Mouse (Mus musculus): ENCODE measurements around the gene Dcbld1. TPM values are rescaled to one million over a fixed set of nuclear protein-coding genes. Genes with fewer than 3 reads are reported as not detected.
A peak's percentile ranks its signal among the peaks of the same experiment; 100 is the strongest.

The Dcbld1 gene
- polyA plus RNA-seq, 1 experiment from 2014 or later = 32.5 TPM

- Histone ChIP-seq H3K4me2 (replicated peaks; ENCODE audit: low read depth, low read length) (peak overlapping the region; percentile 68), H3K4me1 (ENCODE audit: insufficient read depth, low read length) (peaks cover 21% of the 10 kb centered on the region), H3K9me3 (ENCODE audit: low read length) (no peaks in the 10 kb centered on the region), H3K27me3 (ENCODE audit: insufficient read depth, low read length) (no peaks in the 10 kb centered on the region), H3K27ac (ENCODE audit: low read length) (peak overlapping the region; percentile 88), H3K4me3 (ENCODE audit: low read length) (peak overlapping the region; percentile 81), H3K36me3 (ENCODE audit: insufficient read depth, low read length) (no peaks in the 10 kb centered on the region), H3K9ac (replicated peaks; ENCODE audit: low read length) (peak overlapping the region; percentile 46; the same call in 1 of the 2 replicates)
- ATAC-seq (ENCODE audit: low FRiP score, low TSS enrichment) = peak; percentile 52
- 6% methylated on average over 21 of the region's 21 CpGs for WGBS
Measured at GRCm38 (mm10) chr10:52232196-52233176, 933 bp upstream of the Dcbld1 start.

- peaks cover 21% of the 10 kb centered on the region for H3K4me1 ChIP-seq (ENCODE audit: insufficient read depth, low read length)
- H3K27me3 ChIP-seq (ENCODE audit: insufficient read depth, low read length) = no peaks in the 10 kb centered on the region
- peak overlapping the region; percentile 68 for H3K4me2 ChIP-seq (replicated peaks; ENCODE audit: low read depth, low read length)
- WGBS = under 1% methylated on average over 38 of the region's 40 CpGs
- peak overlapping the region; percentile 88 for H3K27ac ChIP-seq (ENCODE audit: low read length)
- peak overlapping the region; percentile 81 for H3K4me3 ChIP-seq (ENCODE audit: low read length)
- peak; percentile 65 for ATAC-seq (ENCODE audit: low FRiP score, low TSS enrichment)
- H3K9me3 ChIP-seq (ENCODE audit: low read length) = no peaks in the 10 kb centered on the region
- peak overlapping the region; percentile 87 for H3K9ac ChIP-seq (replicated peaks; ENCODE audit: low read length)
- H3K36me3 ChIP-seq (ENCODE audit: insufficient read depth, low read length) = no peaks in the 10 kb centered on the region
Measured at GRCm38 (mm10) chr10:52233969-52234653, 692 bp downstream of the Dcbld1 start.

- peaks cover 21% of the 10 kb centered on the region for H3K4me1 ChIP-seq (ENCODE audit: insufficient read depth, low read length)
- ATAC-seq (ENCODE audit: low FRiP score, low TSS enrichment) = no peak
- no peak overlapping the region for H3K27ac ChIP-seq (ENCODE audit: low read length)
- H3K4me3 ChIP-seq (ENCODE audit: low read length) = peak overlapping the region; percentile 81
- peak overlapping the region; percentile 68 for H3K4me2 ChIP-seq (replicated peaks; ENCODE audit: low read depth, low read length)
- H3K36me3 ChIP-seq (ENCODE audit: insufficient read depth, low read length) = no peaks in the 10 kb centered on the region
- H3K27me3 ChIP-seq (ENCODE audit: insufficient read depth, low read length) = no peaks in the 10 kb centered on the region
- no peaks in the 10 kb centered on the region for H3K9me3 ChIP-seq (ENCODE audit: low read length)
- 18% methylated on average over 7 of the region's 7 CpGs for WGBS
- H3K9ac ChIP-seq (replicated peaks; ENCODE audit: low read length) = peak overlapping the region; percentile 87
Measured at GRCm38 (mm10) chr10:52234654-52234981, 1.2 kb downstream of the Dcbld1 start.

GRCm38 (mm10) chr10:52235461-52235860 lies 2.0 kb downstream of the Dcbld1 start:
- ATAC-seq (ENCODE audit: low FRiP score, low TSS enrichment) = no peak
- no peaks in the 10 kb centered on the region for H3K36me3 ChIP-seq (ENCODE audit: insufficient read depth, low read length)
- H3K9me3 ChIP-seq (ENCODE audit: low read length) = no peaks in the 10 kb centered on the region
- H3K27ac ChIP-seq (ENCODE audit: low read length) = no peak overlapping the region
- no peak overlapping the region for H3K9ac ChIP-seq (replicated peaks; ENCODE audit: low read length)
- H3K4me2 ChIP-seq (replicated peaks; ENCODE audit: low read depth, low read length) = peak overlapping the region; percentile 68
- H3K27me3 ChIP-seq (ENCODE audit: insufficient read depth, low read length) = no peaks in the 10 kb centered on the region
- 82% methylated on average over 5 of the region's 5 CpGs for WGBS
- H3K4me1 ChIP-seq (ENCODE audit: insufficient read depth, low read length) = peaks cover 21% of the 10 kb centered on the region
- H3K4me3 ChIP-seq (ENCODE audit: low read length) = peak overlapping the region; percentile 81

GRCm38 (mm10) chr10:52242015-52242414 lies 8.6 kb downstream of the Dcbld1 start:
- H3K27me3 ChIP-seq (ENCODE audit: insufficient read depth, low read length) = no peaks in the 10 kb centered on the region
- H3K27ac ChIP-seq (ENCODE audit: low read length) = no peak overlapping the region
- no peak overlapping the region for H3K4me2 ChIP-seq (replicated peaks; ENCODE audit: low read depth, low read length)
- no peaks in the 10 kb centered on the region for H3K9me3 ChIP-seq (ENCODE audit: low read length)
- no peaks in the 10 kb centered on the region for H3K36me3 ChIP-seq (ENCODE audit: insufficient read depth, low read length)
- 87% methylated on average over 5 of the region's 5 CpGs for WGBS
- no peak overlapping the region for H3K9ac ChIP-seq (replicated peaks; ENCODE audit: low read length)
- no peak overlapping the region for H3K4me3 ChIP-seq (ENCODE audit: low read length)
- H3K4me1 ChIP-seq (ENCODE audit: insufficient read depth, low read length) = peaks cover 11% of the 10 kb centered on the region
- no peak for ATAC-seq (ENCODE audit: low FRiP score, low TSS enrichment)

GRCm38 (mm10) chr10:52242680-52243323 lies 9.4 kb downstream of the Dcbld1 start:
- ATAC-seq (ENCODE audit: low FRiP score, low TSS enrichment) = peak; percentile 67; the same call in 1 of the 2 replicates
- Histone ChIP-seq H3K27ac (ENCODE audit: low read length) (0 out of 2 replicates have a peak overlapping the region, but pooled peaks have one; percentile 21), H3K36me3 (ENCODE audit: insufficient read depth, low read length) (no peaks in the 10 kb centered on the region), H3K9me3 (ENCODE audit: low read length) (no peaks in the 10 kb centered on the region), H3K4me3 (ENCODE audit: low read length) (no peak overlapping the region), H3K4me1 (ENCODE audit: insufficient read depth, low read length) (peaks cover 11% of the 10 kb centered on the region), H3K4me2 (replicated peaks; ENCODE audit: low read depth, low read length) (no peak overlapping the region), H3K27me3 (ENCODE audit: insufficient read depth, low read length) (no peaks in the 10 kb centered on the region), H3K9ac (replicated peaks; ENCODE audit: low read length) (no peak overlapping the region)
- 22% methylated on average over 7 of the region's 7 CpGs for WGBS

- ATAC-seq (ENCODE audit: low FRiP score, low TSS enrichment) = no peak
- H3K9me3 ChIP-seq (ENCODE audit: low read length) = no peaks in the 10 kb centered on the region
- H3K4me1 ChIP-seq (ENCODE audit: insufficient read depth, low read length) = peaks cover 11% of the 10 kb centered on the region
- H3K27me3 ChIP-seq (ENCODE audit: insufficient read depth, low read length) = no peaks in the 10 kb centered on the region
- H3K27ac ChIP-seq (ENCODE audit: low read length) = no peak overlapping the region
- H3K36me3 ChIP-seq (ENCODE audit: insufficient read depth, low read length) = no peaks in the 10 kb centered on the region
- no peak overlapping the region for H3K4me2 ChIP-seq (replicated peaks; ENCODE audit: low read depth, low read length)
- no peak overlapping the region for H3K4me3 ChIP-seq (ENCODE audit: low read length)
- WGBS = 85% methylated on average over 3 of the region's 3 CpGs
- H3K9ac ChIP-seq (replicated peaks; ENCODE audit: low read length) = no peak overlapping the region
Measured at GRCm38 (mm10) chr10:52246207-52246606, 12.8 kb downstream of the Dcbld1 start.

GRCm38 (mm10) chr10:52252240-52252639 lies 18.8 kb downstream of the Dcbld1 start:
- Histone ChIP-seq H3K27ac (ENCODE audit: low read length) (no peak overlapping the region), H3K27me3 (ENCODE audit: insufficient read depth, low read length) (no peaks in the 10 kb centered on the region), H3K4me3 (ENCODE audit: low read length) (no peak overlapping the region), H3K36me3 (ENCODE audit: insufficient read depth, low read length) (no peaks in the 10 kb centered on the region), H3K9ac (replicated peaks; ENCODE audit: low read length) (no peak overlapping the region), H3K4me2 (replicated peaks; ENCODE audit: low read depth, low read length) (no peak overlapping the region), H3K4me1 (ENCODE audit: insufficient read depth, low read length) (no peaks in the 10 kb centered on the region), H3K9me3 (ENCODE audit: low read length) (no peaks in the 10 kb centered on the region)
- ATAC-seq (ENCODE audit: low FRiP score, low TSS enrichment) = no peak
- WGBS = 85% methylated on average over 1 of the region's 1 CpGs

GRCm38 (mm10) chr10:52253426-52253825 lies 20.0 kb downstream of the Dcbld1 start:
- H3K9me3 ChIP-seq (ENCODE audit: low read length) = no peaks in the 10 kb centered on the region
- no peak overlapping the region for H3K27ac ChIP-seq (ENCODE audit: low read length)
- no peak overlapping the region for H3K9ac ChIP-seq (replicated peaks; ENCODE audit: low read length)
- no peak for ATAC-seq (ENCODE audit: low FRiP score, low TSS enrichment)
- H3K4me1 ChIP-seq (ENCODE audit: insufficient read depth, low read length) = no peaks in the 10 kb centered on the region
- H3K27me3 ChIP-seq (ENCODE audit: insufficient read depth, low read length) = no peaks in the 10 kb centered on the region
- H3K36me3 ChIP-seq (ENCODE audit: insufficient read depth, low read length) = no peaks in the 10 kb centered on the region
- H3K4me2 ChIP-seq (replicated peaks; ENCODE audit: low read depth, low read length) = no peak overlapping the region
- no peak overlapping the region for H3K4me3 ChIP-seq (ENCODE audit: low read length)
- 68% methylated on average over 11 of the region's 11 CpGs for WGBS
